Mouse (Mus musculus) bone marrow, adult 2 months (tissue): ENCODE measurements around the gene Itgb6. TPM values are rescaled to one million over a fixed set of nuclear protein-coding genes. Genes with fewer than 3 reads are reported as not detected.

Source experiments
- H3K27ac ChIP-seq: fragments of 200-500 bp; 2 replicates; pipeline ENCODE4 v1.5.1; 2012; ENCODE audit warnings: low read depth, mild to moderate bottlenecking, control low read depth, inconsistent platforms, low read length; ENCODE audit not compliant: control insufficient read depth, poor library complexity, insufficient read depth
- H3K4me1 ChIP-seq: fragments of 200-500 bp; 2 replicates; pipeline ENCODE4 v1.6.1; 2011; ENCODE audit warnings: low read length; ENCODE audit not compliant: control insufficient read depth, insufficient read depth
- H3K4me3 ChIP-seq: fragments of 200-500 bp; replicated peaks from 2 replicates; pipeline ENCODE3; 2011; ENCODE audit warnings: mild to moderate bottlenecking, low read depth, low read length, control low read depth; ENCODE audit not compliant: control insufficient read depth
- CTCF ChIP-seq: fragments of 200-500 bp; IDR thresholded peaks from 2 replicates; pipeline ENCODE4 v1.5.1; 2011; ENCODE audit warnings: low read length, control low read depth; ENCODE audit not compliant: control insufficient read depth, insufficient read depth
- POLR2A ChIP-seq: fragments of 200-500 bp; IDR thresholded peaks from 2 replicates; pipeline ENCODE4 v1.6.1; 2011; ENCODE audit warnings: low read depth, mild to moderate bottlenecking, control low read depth, low read length, borderline replicate concordance; ENCODE audit not compliant: control insufficient read depth
- whole genome bisulfite sequencing: fragments of 180-500 bp; shearing (Covaris S2); methylation state at CpG from one replicate; pipeline ENCODE4 v1.1.7; 2018; 5-methylcytosine and 5-hydroxymethylcytosine counted together
- polyA plus RNA-seq: library from polyadenylated mRNA; stranded (reverse); fragments of >200 nt; gene quantifications from 2 replicates; pipeline ENCODE4 v1.2.4, GENCODE M21; 2011; ENCODE audit warnings: low replicate concordance; ENCODE audit not compliant: missing spikeins, insufficient read depth, insufficient read length

The Itgb6 gene
- polyA plus RNA-seq, 1 experiment, result not detected

GRCm38 (mm10) chr2:60695706-60696105, 26.7 kb downstream of the Itgb6 start:
- Histone ChIP-seq H3K4me1 (no peaks in the 10 kb centered on the region), H3K27ac (no peak overlapping the region), H3K4me3 (no peak overlapping the region)
- WGBS, result 77% methylated on average over 8 of the region's 8 CpGs
- TF ChIP-seq POLR2A (no peak), CTCF (no peak)

GRCm38 (mm10) chr2:60694563-60694962, 27.9 kb downstream of the Itgb6 start:
- H3K4me1 ChIP-seq, result no peaks in the 10 kb centered on the region
- H3K4me3 ChIP-seq, result no peak overlapping the region
- H3K27ac ChIP-seq, result no peak overlapping the region
- 89% methylated on average over 8 of the region's 8 CpGs for WGBS
- no peak for TF ChIP-seq POLR2A
- TF ChIP-seq CTCF, result no peak

- TF ChIP-seq POLR2A (no peak), CTCF (no peak)
- 90% methylated on average over 5 of the region's 5 CpGs for WGBS
- H3K4me1 ChIP-seq, result no peaks in the 10 kb centered on the region
- no peak overlapping the region for H3K4me3 ChIP-seq
- no peak overlapping the region for H3K27ac ChIP-seq
Measured at GRCm38 (mm10) chr2:60692239-60692638, 30.2 kb downstream of the Itgb6 start.

GRCm38 (mm10) chr2:60690212-60690611, 32.2 kb downstream of the Itgb6 start:
- WGBS, result 62% methylated on average over 1 of the region's 1 CpGs
- no peak overlapping the region for H3K4me3 ChIP-seq
- no peak overlapping the region for H3K27ac ChIP-seq
- no peak for TF ChIP-seq CTCF
- no peak for TF ChIP-seq POLR2A
- H3K4me1 ChIP-seq, result no peaks in the 10 kb centered on the region

- TF ChIP-seq CTCF (no peak), POLR2A (no peak)
- Histone ChIP-seq H3K27ac (no peak overlapping the region), H3K4me1 (no peaks in the 10 kb centered on the region), H3K4me3 (no peak overlapping the region)
- WGBS, result 48% methylated on average over 14 of the region's 14 CpGs
Measured at GRCm38 (mm10) chr2:60688944-60689615, 33.4 kb downstream of the Itgb6 start.

- H3K27ac ChIP-seq, result no peak overlapping the region
- H3K4me1 ChIP-seq, result no peaks in the 10 kb centered on the region
- no peak for TF ChIP-seq CTCF
- TF ChIP-seq POLR2A, result no peak
- H3K4me3 ChIP-seq, result no peak overlapping the region
- 73% methylated on average over 1 of the region's 1 CpGs for WGBS
Measured at GRCm38 (mm10) chr2:60688150-60688549, 34.3 kb downstream of the Itgb6 start.

- Histone ChIP-seq H3K4me3 (no peak overlapping the region), H3K4me1 (no peaks in the 10 kb centered on the region), H3K27ac (no peak overlapping the region)
- TF ChIP-seq POLR2A (no peak), CTCF (no peak)
Measured at GRCm38 (mm10) chr2:60685973-60686372, 36.5 kb downstream of the Itgb6 start.

- H3K27ac ChIP-seq, result no peak overlapping the region
Measured at GRCm38 (mm10) chr2:60684168-60684567, 38.3 kb downstream of the Itgb6 start.

GRCm38 (mm10) chr2:60682554-60682953, 39.9 kb downstream of the Itgb6 start:
- Histone ChIP-seq H3K4me3 (no peak overlapping the region), H3K27ac (no peak overlapping the region), H3K4me1 (no peaks in the 10 kb centered on the region)
- TF ChIP-seq POLR2A (no peak), CTCF (no peak)
- 23% methylated on average over 2 of the region's 2 CpGs for WGBS

More at GRCm38 (mm10) chr2:60684168-60684567, 38.3 kb downstream of the Itgb6 start:
- Histone ChIP-seq H3K4me3 (no peak overlapping the region), H3K4me1 (no peaks in the 10 kb centered on the region)
- 69% methylated on average over 3 of the region's 3 CpGs for WGBS
- TF ChIP-seq CTCF, result no peak
- no peak for TF ChIP-seq POLR2A
